Mouse (Mus musculus): ENCODE measurements at regions not wholly inside any gene's neighbourhood (a gene's known extent, or its start where the extent isn't known, plus 50 kb on each side); places are given as distances from the start of the nearest gene placed in this dataset.

DNA sequence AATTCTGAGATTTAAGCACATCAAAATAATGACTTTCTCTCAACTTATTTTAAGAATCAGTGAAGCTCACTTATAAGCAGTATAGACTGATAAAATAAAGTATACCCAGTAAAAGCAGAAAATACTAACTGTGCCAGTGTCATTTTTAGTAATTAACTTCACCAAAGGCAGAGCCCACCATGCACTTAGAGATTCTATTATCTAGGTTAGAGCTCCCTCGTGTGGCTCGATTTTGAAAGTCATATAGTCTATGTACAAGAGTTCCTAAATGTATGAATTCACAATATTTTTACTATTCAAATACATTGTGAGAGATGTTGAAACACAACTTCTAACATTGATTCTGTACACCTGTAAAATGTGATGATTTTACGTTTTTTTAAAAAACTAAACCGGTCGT lies 589.3 kb downstream of the Kcnj3 start:
- TF ChIP-seq CTCF (IDR thresholded peaks at IDR 0.05; ENCODE audit: extremely low read depth, insufficient read depth, low read length) (0 out of 2 replicates have a peak, but pooled peaks have one; percentile 3), POLR2A (IDR thresholded peaks at IDR 0.05; ENCODE audit: extremely low read depth, insufficient read depth, low read length) (no peak)

All from cortical plate, adult 2 months (tissue).